Mouse (Mus musculus) hindbrain, postnatal 0 days (tissue): ENCODE data around the gene Mob3a. TPM values are rescaled to one million over a fixed set of nuclear protein-coding genes. Genes with fewer than 3 reads are reported as not detected.

Source experiments
- ATAC-seq: fragments of 200-750 bp; cut with Nextera tagmentation; 2 replicates; pipeline ENCODE4 v1.8.0; 2017; ENCODE audit warnings: mild to moderate bottlenecking, moderate TSS enrichment, moderate library complexity
- DNase-seq: peaks from one replicate; pipeline ENCODE4 v3.0.0-alpha.2; 2015; ENCODE audit warnings: low spot score
- H3K27ac ChIP-seq: fragments of 300-500 bp; sonication (generic); 2 replicates; pipeline ENCODE4 v1.5.1; 2014; ENCODE audit warnings: mild to moderate bottlenecking
- H3K27me3 ChIP-seq: fragments of 300-500 bp; sonication (generic); 2 replicates; pipeline ENCODE4 v1.6.1; 2014; ENCODE audit warnings: low read length, mixed read lengths; ENCODE audit not compliant: insufficient read depth
- H3K36me3 ChIP-seq: fragments of 300-500 bp; sonication (generic); 2 replicates; pipeline ENCODE4 v1.6.1; 2014; ENCODE audit warnings: low read length, mixed read lengths; ENCODE audit not compliant: insufficient read depth
- H3K4me1 ChIP-seq: fragments of 300-500 bp; sonication (generic); 2 replicates; pipeline ENCODE4 v1.6.1; 2014; ENCODE audit warnings: antibody characterized with exemption, low read length, mixed read lengths; ENCODE audit not compliant: insufficient read depth
- H3K4me2 ChIP-seq: fragments of 300-500 bp; sonication (generic); 2 replicates; pipeline ENCODE4 v1.6.1; 2014; ENCODE audit warnings: low read depth, mild to moderate bottlenecking, low read length, moderate library complexity, mixed read lengths
- H3K4me3 ChIP-seq: fragments of 300-500 bp; sonication (generic); 2 replicates; pipeline ENCODE4 v1.5.1; 2014; ENCODE audit warnings: low read length
- H3K9ac ChIP-seq: fragments of 300-500 bp; sonication (generic); replicated peaks from 2 replicates; pipeline ENCODE4 v1.6.1; 2014; ENCODE audit warnings: mild to moderate bottlenecking, low read length, moderate library complexity, mixed read lengths
- H3K9me3 ChIP-seq: fragments of 300-500 bp; sonication (generic); 2 replicates; pipeline ENCODE4 v1.6.1; 2016; ENCODE audit warnings: low read length, mixed read lengths
- CTCF ChIP-seq: IDR thresholded peaks from 2 replicates; pipeline ENCODE4 v1.5.1; 2016; ENCODE audit warnings: antibody characterized with exemption, control low read depth, low read depth
- WGBS: fragments of 180-500 bp; shearing (Covaris S2); extraction: QIAGEN DNeasy Blood & Tissue Kit; methylation state at CpG from one replicate; pipeline ENCODE4 v1.1.7; 2014; 5-methylcytosine and 5-hydroxymethylcytosine counted together
- polyA plus RNA-seq: library from polyadenylated mRNA; unstranded; fragments of >200 nt; fragmentation: Nextera tagmentation; extraction: Ambion mirVana; gene quantifications from 2 replicates; pipeline ENCODE4 v1.2.1, GENCODE M21; 2015
- total RNA-seq: library from RNA; depleted of rRNA; stranded (reverse); fragments of >200 nt; gene quantifications from 2 replicates; pipeline ENCODE4 v1.2.3, GENCODE M21; 2014

The Mob3a gene
- total and polyA plus RNA-seq, 2 experiments from 2014 or later = 38.8 to 76.4 TPM

- Histone ChIP-seq H3K36me3 (peaks cover 9% of the 10 kb centered on the region; the same call in 1 of the 2 replicates), H3K4me3 (no peak overlapping the region), H3K9ac (no peak overlapping the region), H3K9me3 (no peaks in the 10 kb centered on the region), H3K27me3 (no peaks in the 10 kb centered on the region), H3K4me2 (no peak overlapping the region), H3K4me1 (0 out of 2 replicates have a peak, but pooled peaks cover 4% of the 10 kb centered on the region), H3K27ac (no peak overlapping the region)
- TF ChIP-seq CTCF = no peak
- ATAC-seq = no peak
- no peak for DNase-seq
- WGBS = 92% methylated on average over 2 of the region's 2 CpGs
Measured at GRCm38 (mm10) chr10:80695186-80695585, 6.6 kb downstream of the Mob3a start.

DNA sequence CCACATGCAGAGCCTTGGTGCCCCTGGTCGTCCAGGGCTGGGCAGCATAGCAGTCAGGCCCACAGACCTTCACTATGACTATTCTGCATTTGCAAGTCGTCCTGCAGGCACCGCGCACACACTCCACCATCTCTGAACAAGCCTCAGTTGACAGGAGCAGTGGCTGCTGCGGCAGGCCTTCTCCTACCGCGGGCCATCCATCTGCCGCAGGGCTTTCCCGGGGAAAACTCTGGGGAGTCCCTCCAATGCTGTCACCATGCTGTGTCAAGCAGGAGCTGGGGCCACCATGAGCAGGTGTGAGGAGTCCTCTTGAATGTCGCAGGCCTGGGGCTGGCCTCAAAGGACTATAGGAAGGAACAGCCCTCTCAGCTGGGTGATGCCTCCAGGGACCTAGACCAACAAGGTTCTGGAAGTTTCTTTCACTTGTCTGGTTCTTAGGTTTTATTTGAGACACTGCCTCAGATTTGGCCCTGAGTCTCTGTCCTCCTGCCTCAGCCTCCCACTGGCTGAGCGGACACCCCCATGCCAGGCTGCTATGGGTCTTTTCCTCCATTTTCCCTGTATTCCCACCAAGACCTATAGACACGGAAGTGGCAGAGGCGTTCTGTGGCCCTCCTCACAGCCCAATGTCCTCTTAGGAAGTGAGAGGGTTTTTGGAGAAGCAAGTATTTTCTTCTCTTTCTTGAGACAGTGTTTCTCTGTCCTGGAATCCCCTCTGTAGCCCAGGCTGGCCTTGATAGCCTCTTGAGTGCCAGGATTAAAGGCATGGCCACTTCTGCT is 7.4 kb downstream of the Mob3a start:
- WGBS = 85% methylated on average over 13 of the region's 13 CpGs
- no peak overlapping the region for H3K27ac ChIP-seq

DNA sequence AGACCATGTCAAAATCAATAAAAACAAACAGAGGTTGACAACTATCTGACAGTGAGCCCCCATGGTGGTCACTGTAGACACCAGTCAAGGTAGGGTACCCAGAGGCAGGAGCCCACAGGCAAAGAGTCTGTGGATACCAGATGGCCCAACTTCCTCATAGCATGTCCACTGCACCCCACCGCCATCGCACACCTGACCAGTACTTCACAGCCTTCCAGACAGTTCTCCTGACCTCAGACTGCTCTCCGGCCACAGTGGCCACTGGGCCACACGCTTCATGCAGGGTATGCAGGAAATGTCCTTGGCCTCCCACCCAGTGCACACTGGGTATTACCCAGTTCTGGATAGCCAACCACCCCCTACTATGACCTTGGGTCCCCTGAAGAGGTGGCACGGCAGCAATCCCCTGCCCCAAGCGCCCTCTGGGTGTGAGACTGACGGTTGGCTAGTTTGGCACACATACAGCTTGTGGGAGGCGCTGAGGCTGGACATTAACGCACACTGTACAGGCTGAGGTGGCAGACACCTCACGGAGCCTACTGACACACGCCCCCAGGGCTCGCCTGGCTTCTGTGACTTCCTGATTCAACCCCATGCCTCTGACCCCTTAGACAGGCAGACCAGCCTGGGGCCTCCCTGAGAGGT is 8.3 kb downstream of the Mob3a start:
- H3K9me3 ChIP-seq = no peaks in the 10 kb centered on the region
- H3K4me3 ChIP-seq = no peak overlapping the region
- TF ChIP-seq CTCF = no peak
- ATAC-seq = no peak
- no peak for DNase-seq
- H3K4me1 ChIP-seq = no peaks in the 10 kb centered on the region
- H3K27ac ChIP-seq = no peak overlapping the region
- H3K9ac ChIP-seq = no peak overlapping the region
- no peaks in the 10 kb centered on the region for H3K27me3 ChIP-seq
- H3K36me3 ChIP-seq = peaks cover 23% of the 10 kb centered on the region; the same call in 1 of the 2 replicates
- H3K4me2 ChIP-seq = no peak overlapping the region
- 88% methylated on average over 12 of the region's 12 CpGs for WGBS

More for the DNA sequence above, 7.4 kb downstream of the Mob3a start:
- DNase-seq (no peak), ATAC-seq (no peak)
- Histone ChIP-seq H3K4me3 (no peak overlapping the region), H3K9me3 (no peaks in the 10 kb centered on the region), H3K36me3 (peaks cover 18% of the 10 kb centered on the region; the same call in 1 of the 2 replicates), H3K4me2 (no peak overlapping the region), H3K4me1 (no peaks in the 10 kb centered on the region), H3K27me3 (no peaks in the 10 kb centered on the region), H3K9ac (0 out of 2 replicates have a peak overlapping the region, but pooled peaks have one; percentile 9)
- no peak for TF ChIP-seq CTCF

GRCm38 (mm10) chr10:80692249-80693165 is 9.3 kb downstream of the Mob3a start:
- Histone ChIP-seq H3K9ac (no peak overlapping the region), H3K36me3 (peaks cover 23% of the 10 kb centered on the region; the same call in 1 of the 2 replicates), H3K4me2 (no peak overlapping the region), H3K27me3 (no peaks in the 10 kb centered on the region), H3K27ac (no peak overlapping the region), H3K4me3 (no peak overlapping the region), H3K4me1 (no peaks in the 10 kb centered on the region), H3K9me3 (no peaks in the 10 kb centered on the region)
- 73% methylated on average over 14 of the region's 14 CpGs for WGBS
- ATAC-seq = no peak
- DNase-seq = no peak
- TF ChIP-seq CTCF = no peak

DNA sequence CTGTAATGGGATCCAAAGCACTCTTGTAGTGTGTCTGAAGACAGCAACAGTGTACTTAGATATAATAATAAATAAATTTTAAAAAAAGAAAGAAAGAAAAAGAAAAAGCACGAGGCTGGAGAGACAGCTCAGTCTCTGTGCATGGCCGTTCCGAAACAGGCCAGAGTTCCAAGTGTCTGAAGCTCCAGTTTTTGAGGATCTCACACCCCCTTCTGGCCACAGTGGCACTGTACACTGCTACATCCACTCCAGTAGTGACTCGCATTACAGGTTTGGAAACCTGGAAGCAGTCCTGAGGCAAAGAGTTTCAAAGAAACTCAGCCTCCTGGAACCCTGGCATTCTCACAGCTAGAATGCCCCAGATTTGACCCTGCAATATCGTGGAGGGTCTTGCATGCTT is 13.9 kb downstream of the Mob3a start:
- DNase-seq (peak; percentile 84), ATAC-seq (peak; percentile 78)
- 34% methylated on average over 5 of the region's 5 CpGs for WGBS
- no peaks in the 10 kb centered on the region for H3K27me3 ChIP-seq
- H3K27ac ChIP-seq = no peak overlapping the region
- no peak overlapping the region for H3K4me2 ChIP-seq
- TF ChIP-seq CTCF = peak; percentile 81
- H3K9me3 ChIP-seq = no peaks in the 10 kb centered on the region
- no peak overlapping the region for H3K4me3 ChIP-seq
- peaks cover 34% of the 10 kb centered on the region for H3K36me3 ChIP-seq
- no peak overlapping the region for H3K9ac ChIP-seq
- no peaks in the 10 kb centered on the region for H3K4me1 ChIP-seq

- Histone ChIP-seq H3K27me3 (no peaks in the 10 kb centered on the region), H3K4me3 (no peak overlapping the region), H3K36me3 (peaks cover 34% of the 10 kb centered on the region), H3K4me2 (no peak overlapping the region), H3K27ac (no peak overlapping the region), H3K9me3 (no peaks in the 10 kb centered on the region), H3K4me1 (no peaks in the 10 kb centered on the region), H3K9ac (no peak overlapping the region)
- 84% methylated on average over 3 of the region's 3 CpGs for WGBS
- no peak for TF ChIP-seq CTCF
- no peak for ATAC-seq
- DNase-seq = no peak
Measured at GRCm38 (mm10) chr10:80686617-80687016, 15.2 kb downstream of the Mob3a start.
